ENCODE assay signal across 8 mouse cellular contexts in genomic region chr17:24350926-24351759, GRCm38 (mm10). TPM values are rescaled to one million over a fixed set of nuclear protein-coding genes. Genes with fewer than 3 reads are reported as not detected.
DNase-seq lines count a peak whose midpoint lies in the region; ATAC-seq lines count a peak whose summit lies in the region.

Abca17 (minus strand) TSS chr17:24351068.

- H3K27me3 ChIP-seq in embryonic facial prominence, embryonic 11.5 days (ENCODE audit: control insufficient read depth, insufficient read depth, low read length), result peaks cover 12% of the 10 kb centered on the region
- H3K27me3 ChIP-seq in midbrain, embryonic 13.5 days, result peaks cover 24% of the 10 kb centered on the region

- no peaks in the 10 kb centered on the region for H3K36me3 ChIP-seq in embryonic facial prominence, embryonic 11.5 days (replicated peaks; ENCODE audit: control insufficient read depth, insufficient read depth, low read depth, low read length)
- H3K36me3 ChIP-seq in midbrain, embryonic 13.5 days, result no peaks in the 10 kb centered on the region

- peak within 1 kb of the TSS; percentile 71 for H3K4me3 ChIP-seq in embryonic facial prominence, embryonic 11.5 days (ENCODE audit: low read depth, low read length)
- H3K4me3 ChIP-seq in midbrain, embryonic 13.5 days (replicated peaks), result peak within 1 kb of the TSS; percentile 84

- WGBS in embryonic facial prominence, embryonic 11.5 days, result 5% methylated on average over 42 of the region's 42 CpGs
- 5% methylated on average over 42 of the region's 42 CpGs for WGBS in midbrain, embryonic 13.5 days

- intact Hi-C loops in heart, postnatal 10 days (cut with DNase I), result loop anchor here (5.0 kb wide), 1 partner anchor 179 kb away; no protein-coding TSS in a partner anchor

- peak within 1 kb of the TSS; percentile 96 for H3K4me2 ChIP-seq in embryonic facial prominence, embryonic 11.5 days (ENCODE audit: low read depth, low read length)
- peak within 1 kb of the TSS; percentile 76 for H3K4me2 ChIP-seq in midbrain, embryonic 13.5 days (replicated peaks)

- H3K4me1 ChIP-seq in embryonic facial prominence, embryonic 11.5 days (ENCODE audit: control insufficient read depth, insufficient read depth, low read length), result no peaks in the 10 kb centered on the region; the same call in 1 of the 2 replicates
- peaks cover 40% of the 10 kb centered on the region for H3K4me1 ChIP-seq in midbrain, embryonic 13.5 days (replicated peaks)

- no peak for ATAC-seq in embryonic facial prominence, embryonic 11.5 days (replicated peaks; ENCODE audit: insufficient number of reproducible peaks, low FRiP score, low TSS enrichment, low read depth)
- peak; percentile 37 for ATAC-seq in midbrain, embryonic 13.5 days

- peak; percentile 92 for DNase-seq in heart, adult 11 months
- DNase-seq in heart, adult 8-10 months (ENCODE audit: low spot score), result no peak
- DNase-seq in R1 (ENCODE audit: low read depth, low spot score), result peak; percentile 21
- DNase-seq in embryonic facial prominence, embryonic 11.5 days (ENCODE audit: low spot score), result peak; percentile 7
- DNase-seq in heart, postnatal 10 days, result peak; percentile 7 to 15
- peak; percentile 8 to 11 for DNase-seq in layer of hippocampus, postnatal 25 days (ENCODE audit: extremely low spot score in 1 of 2, low spot score in 1 of 2)
- DNase-seq in testis, postnatal 14 days (ENCODE audit: low spot score), result peak; percentile 53

- peak within 1 kb of the TSS; percentile 71 for H3K9ac ChIP-seq in embryonic facial prominence, embryonic 11.5 days (replicated peaks; ENCODE audit: low read length)
- H3K9ac ChIP-seq in midbrain, embryonic 13.5 days (replicated peaks), result peak within 1 kb of the TSS; percentile 90

- H3K27ac ChIP-seq in embryonic facial prominence, embryonic 11.5 days (replicated peaks; ENCODE audit: low read depth, low read length), result no peak within 1 kb of the TSS
- peak within 1 kb of the TSS; percentile 80 for H3K27ac ChIP-seq in midbrain, embryonic 13.5 days

- H3K9me3 ChIP-seq in embryonic facial prominence, embryonic 11.5 days (replicated peaks; ENCODE audit: control insufficient read depth, low read length), result no peaks in the 10 kb centered on the region
- no peaks in the 10 kb centered on the region for H3K9me3 ChIP-seq in midbrain, embryonic 13.5 days

RNA-seq across cellular contexts. Expression of gene Abca17, which starts in this region (rescaled TPM):
- total RNA-seq in heart, adult 8-10 months (2022), result under 1 TPM in 1 of 4 experiments, not detected in 3; 0.06 TPM
- polyA plus RNA-seq in embryonic facial prominence, embryonic 11.5 days (2014; fragmentation: Nextera tagmentation; extraction: Ambion mirVana), result 0.38 TPM in 1 of 2 replicates, not detected in the other
- not detected for total RNA-seq in heart, postnatal 10 days (2021)
- total RNA-seq in layer of hippocampus, postnatal 25 days (2021), result 1 to 10 TPM in 1 of 2 experiments, under 1 TPM in 1; 0.47 to 1.2 TPM
- polyA plus RNA-seq in midbrain, embryonic 13.5 days (2015; fragmentation: Nextera tagmentation; extraction: Ambion mirVana), result 0.12 and 0.14 TPM in 2 replicates

Comparison
In these comparisons a context has a peak if more than half of its experiments do, and no peak if none do; other contexts are left out.
1. Peak in DNase-seq, H3K4me3 ChIP-seq, H3K9ac ChIP-seq and H3K4me2 ChIP-seq in embryonic facial prominence, embryonic 11.5 days; RNA of the gene not detected or under 1 TPM.
2. Peak in DNase-seq in heart, postnatal 10 days; RNA of the gene not detected or under 1 TPM.
3. Peak in ATAC-seq, H3K4me3 ChIP-seq, H3K27ac ChIP-seq, H3K9ac ChIP-seq and H3K4me2 ChIP-seq in midbrain, embryonic 13.5 days; RNA of the gene not detected or under 1 TPM.